Mouse (Mus musculus): Measurements from ENCODE around the gene Slx4. TPM values are rescaled to one million over a fixed set of nuclear protein-coding genes. Genes with fewer than 3 reads are reported as not detected.
"Not testable (repeated sequence)": the region's sequence is repeated elsewhere in the genome, so short reads cannot be mapped to it uniquely, and the experiment has no call there.

The Slx4 gene
- polyA plus RNA-seq, 1 experiment from 2014 or later = 23.0 TPM

DNA sequence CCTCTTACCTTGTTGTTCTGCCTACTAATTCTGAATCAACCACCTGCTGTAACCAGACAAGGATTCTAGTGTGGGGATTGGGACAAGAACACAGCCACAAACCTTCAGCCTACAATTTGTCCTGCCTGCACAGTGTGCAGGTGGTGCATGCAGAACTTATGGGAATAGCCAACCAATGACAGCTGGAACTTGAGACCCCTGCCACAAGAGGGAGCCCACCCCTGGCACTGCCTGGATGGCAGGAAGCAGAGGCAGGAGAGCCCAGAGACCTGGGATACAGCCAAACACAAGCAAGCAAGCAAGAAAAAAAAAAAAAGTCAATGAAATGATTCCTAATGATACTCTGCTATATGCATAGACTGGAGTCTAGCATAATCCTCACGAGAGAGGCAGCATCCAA is 17.7 kb upstream of the Slx4 start:
- no peak overlapping the region for H3K4me3 ChIP-seq (ENCODE audit: low read depth, low read length)

DNA sequence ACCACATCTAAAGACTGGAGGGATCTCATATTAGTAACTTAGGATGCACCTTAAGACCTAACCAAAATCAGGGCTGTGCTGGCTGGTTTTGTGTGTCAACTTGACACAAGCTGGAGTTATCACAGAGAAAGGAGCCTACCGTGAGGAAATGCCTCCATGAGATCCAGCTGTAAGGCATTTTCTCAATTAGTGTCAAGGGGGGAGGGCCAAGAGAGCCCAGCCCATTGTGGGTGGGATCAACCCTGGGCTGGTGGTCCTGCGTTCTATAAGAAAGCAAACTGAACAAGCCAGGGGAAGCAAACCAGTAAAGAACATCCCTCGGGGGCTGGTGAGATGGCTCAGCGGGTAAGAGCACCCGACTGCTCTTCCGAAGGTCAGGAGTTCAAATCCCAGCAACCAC is 13.9 kb upstream of the Slx4 start:
- 51% methylated on average over 6 of the region's 6 CpGs for WGBS

More for the DNA sequence above, 17.7 kb upstream of the Slx4 start:
- Histone ChIP-seq H3K27me3 (replicated peaks; ENCODE audit: control insufficient read depth, insufficient read depth, low read length) (no peaks in the 10 kb centered on the region), H3K4me1 (ENCODE audit: control insufficient read depth, insufficient read depth, low read length) (no peaks in the 10 kb centered on the region), H3K4me2 (ENCODE audit: low read depth, low read length) (no peak overlapping the region), H3K36me3 (ENCODE audit: control insufficient read depth, insufficient read depth, low read length) (no peaks in the 10 kb centered on the region), H3K27ac (replicated peaks; ENCODE audit: low read depth, low read length) (no peak overlapping the region), H3K9ac (ENCODE audit: low read depth, low read length) (no peak overlapping the region), H3K9me3 (ENCODE audit: control insufficient read depth, low read length) (no peaks in the 10 kb centered on the region)
- 83% methylated on average over 1 of the region's 1 CpGs for WGBS
- DNase-seq (ENCODE audit: low spot score) (no peak), ATAC-seq (ENCODE audit: low read depth) (no peak)

DNA sequence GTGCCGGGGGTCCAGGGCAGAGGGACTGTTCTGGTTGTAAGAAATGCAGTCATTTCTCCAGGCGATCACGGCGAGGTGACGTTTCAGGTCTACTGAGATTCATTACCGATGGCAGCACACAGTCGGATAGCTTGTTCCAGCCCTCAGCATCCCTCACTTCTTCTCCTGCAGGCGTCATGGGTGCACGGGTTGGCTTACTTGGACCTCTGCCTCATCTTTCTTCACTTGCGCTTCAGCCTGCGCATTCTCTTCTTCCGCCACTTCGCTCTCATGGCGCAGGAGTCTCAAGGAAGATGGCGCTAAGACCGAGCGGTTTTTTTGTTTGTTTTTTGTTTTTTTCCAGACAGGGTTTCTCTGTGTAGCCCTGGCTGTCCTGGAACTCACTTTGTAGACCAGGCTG is 13.2 kb upstream of the Slx4 start:
- DNase-seq (ENCODE audit: low spot score); H3K9me3 ChIP-seq (ENCODE audit: control insufficient read depth, low read length); H3K4me2 ChIP-seq (ENCODE audit: low read depth, low read length); H3K4me1 ChIP-seq (ENCODE audit: control insufficient read depth, insufficient read depth, low read length); H3K4me3 ChIP-seq (ENCODE audit: low read depth, low read length); H3K9ac ChIP-seq (ENCODE audit: low read depth, low read length); H3K27me3 ChIP-seq (replicated peaks; ENCODE audit: control insufficient read depth, insufficient read depth, low read length); H3K36me3 ChIP-seq (ENCODE audit: control insufficient read depth, insufficient read depth, low read length); ATAC-seq (ENCODE audit: low read depth); H3K27ac ChIP-seq (replicated peaks; ENCODE audit: low read depth, low read length): not testable (repeated sequence)
- WGBS = 77% methylated on average over 17 of the region's 17 CpGs

More for the DNA sequence above, 13.9 kb upstream of the Slx4 start:
- not testable (repeated sequence) for H3K9ac ChIP-seq (ENCODE audit: low read depth, low read length); H3K27ac ChIP-seq (replicated peaks; ENCODE audit: low read depth, low read length); H3K27me3 ChIP-seq (replicated peaks; ENCODE audit: control insufficient read depth, insufficient read depth, low read length); H3K36me3 ChIP-seq (ENCODE audit: control insufficient read depth, insufficient read depth, low read length); H3K4me2 ChIP-seq (ENCODE audit: low read depth, low read length); H3K9me3 ChIP-seq (ENCODE audit: control insufficient read depth, low read length); ATAC-seq (ENCODE audit: low read depth); H3K4me1 ChIP-seq (ENCODE audit: control insufficient read depth, insufficient read depth, low read length); H3K4me3 ChIP-seq (ENCODE audit: low read depth, low read length); DNase-seq (ENCODE audit: low spot score)

DNA sequence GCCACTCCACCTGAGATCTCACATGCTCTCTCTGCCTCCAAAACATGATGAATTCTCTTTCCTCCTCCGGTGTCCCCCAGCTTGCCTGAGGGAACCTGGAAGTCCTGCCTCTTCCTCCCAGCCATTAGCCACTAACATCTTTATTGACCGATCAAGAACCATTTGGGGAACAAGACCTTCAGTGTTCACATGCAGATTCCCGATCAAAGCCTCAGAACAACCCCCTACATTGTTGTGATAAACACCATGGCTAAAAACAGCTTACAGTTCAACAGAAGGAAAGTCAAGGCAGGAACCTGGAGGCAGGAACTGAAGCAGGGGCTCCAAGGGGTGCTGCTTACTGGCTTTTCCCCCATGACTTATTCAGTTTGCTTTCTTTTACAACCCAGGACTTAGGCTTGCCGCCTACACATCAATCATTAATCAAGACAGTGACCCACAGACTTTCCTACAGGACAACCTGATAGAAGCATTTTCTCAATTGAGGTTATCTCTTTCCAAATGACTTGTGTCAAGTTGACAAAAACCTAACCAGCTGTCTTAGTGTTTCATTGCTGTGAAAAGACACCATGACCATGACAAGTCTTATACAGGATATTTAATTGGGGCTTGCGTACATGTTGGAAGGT is 10.6 kb upstream of the Slx4 start:
- DNase-seq (ENCODE audit: low spot score) (no peak), ATAC-seq (ENCODE audit: low read depth) (no peak)
- H3K4me3 ChIP-seq (ENCODE audit: low read depth, low read length) = no peak overlapping the region
- no peaks in the 10 kb centered on the region for H3K27me3 ChIP-seq (replicated peaks; ENCODE audit: control insufficient read depth, insufficient read depth, low read length)
- no peaks in the 10 kb centered on the region for H3K36me3 ChIP-seq (ENCODE audit: control insufficient read depth, insufficient read depth, low read length)
- no peaks in the 10 kb centered on the region for H3K9me3 ChIP-seq (ENCODE audit: control insufficient read depth, low read length)
- H3K4me2 ChIP-seq (ENCODE audit: low read depth, low read length) = no peak overlapping the region
- WGBS = 80% methylated on average over 5 of the region's 5 CpGs
- H3K9ac ChIP-seq (ENCODE audit: low read depth, low read length) = no peak overlapping the region
- no peak overlapping the region for H3K27ac ChIP-seq (replicated peaks; ENCODE audit: low read depth, low read length)
- H3K4me1 ChIP-seq (ENCODE audit: control insufficient read depth, insufficient read depth, low read length) = no peaks in the 10 kb centered on the region

DNA sequence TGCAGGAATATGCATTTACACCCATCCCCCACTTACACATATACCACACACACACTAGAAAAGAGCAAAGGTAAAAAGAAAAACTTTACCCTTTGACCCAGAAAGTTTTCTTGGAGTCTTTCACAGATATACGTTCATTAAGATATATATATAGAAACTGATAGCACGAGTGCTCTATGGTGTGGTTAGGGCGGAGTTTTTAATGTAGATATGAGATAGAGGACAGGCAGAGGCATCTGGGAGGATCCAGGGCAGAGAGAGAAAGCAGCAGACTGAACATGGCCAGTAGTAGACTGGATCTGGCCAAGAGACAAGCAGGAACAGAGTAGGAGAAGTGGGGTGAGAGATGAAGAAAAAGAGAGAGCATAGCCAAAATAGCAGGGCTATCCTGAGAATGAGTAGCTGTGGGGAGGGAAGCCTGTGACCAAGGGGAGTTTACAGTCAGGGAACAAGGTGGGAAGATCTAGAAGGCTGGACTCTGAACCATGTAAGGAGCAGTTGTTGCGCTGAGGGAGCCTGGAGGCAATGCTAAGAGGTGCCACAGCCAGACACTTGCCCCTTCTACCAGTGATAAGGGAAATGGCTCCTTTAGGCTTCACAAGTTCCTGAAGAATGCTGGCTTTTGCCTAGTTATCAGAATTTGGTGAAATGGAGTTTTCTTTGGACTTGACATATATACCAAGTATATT is 9.5 kb upstream of the Slx4 start:
- no peaks in the 10 kb centered on the region for H3K9me3 ChIP-seq (ENCODE audit: control insufficient read depth, low read length)
- 77% methylated on average over 4 of the region's 4 CpGs for WGBS
- no peak overlapping the region for H3K4me2 ChIP-seq (ENCODE audit: low read depth, low read length)

DNA sequence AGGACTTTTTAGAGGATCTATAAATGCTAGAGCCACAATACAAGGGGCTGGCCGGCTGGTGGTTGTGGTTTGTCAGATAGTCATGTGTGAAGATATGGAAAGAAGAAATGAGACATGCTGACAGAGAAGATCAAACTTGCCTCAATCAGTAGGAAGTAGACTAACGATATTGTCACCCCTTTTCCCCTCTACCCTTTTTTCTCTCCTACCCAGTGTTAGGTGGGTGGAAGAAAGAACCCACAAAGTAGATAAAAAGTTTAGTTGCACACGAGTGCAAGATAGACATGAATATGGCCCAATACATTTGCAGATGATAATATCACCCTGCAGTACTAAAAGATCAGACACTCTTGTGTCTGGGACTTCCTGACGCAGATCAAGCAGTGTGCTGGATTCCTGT is 15.2 kb downstream of the Slx4 start:
- ATAC-seq (ENCODE audit: low read depth) (no peak), DNase-seq (ENCODE audit: low spot score) (no peak)
- Histone ChIP-seq H3K27me3 (replicated peaks; ENCODE audit: control insufficient read depth, insufficient read depth, low read length) (no peaks in the 10 kb centered on the region), H3K9ac (ENCODE audit: low read depth, low read length) (no peak overlapping the region), H3K27ac (replicated peaks; ENCODE audit: low read depth, low read length) (no peak overlapping the region), H3K4me3 (ENCODE audit: low read depth, low read length) (no peak overlapping the region), H3K4me2 (ENCODE audit: low read depth, low read length) (no peak overlapping the region), H3K36me3 (ENCODE audit: control insufficient read depth, insufficient read depth, low read length) (peaks cover 96% of the 10 kb centered on the region), H3K4me1 (ENCODE audit: control insufficient read depth, insufficient read depth, low read length) (no peaks in the 10 kb centered on the region), H3K9me3 (ENCODE audit: control insufficient read depth, low read length) (no peaks in the 10 kb centered on the region)
- 79% methylated on average over 4 of the region's 4 CpGs for WGBS

More for the DNA sequence above, 9.5 kb upstream of the Slx4 start:
- H3K27me3 ChIP-seq (replicated peaks; ENCODE audit: control insufficient read depth, insufficient read depth, low read length) = no peaks in the 10 kb centered on the region
- no peak for ATAC-seq (ENCODE audit: low read depth)
- no peaks in the 10 kb centered on the region for H3K4me1 ChIP-seq (ENCODE audit: control insufficient read depth, insufficient read depth, low read length)
- DNase-seq (ENCODE audit: low spot score) = no peak
- H3K36me3 ChIP-seq (ENCODE audit: control insufficient read depth, insufficient read depth, low read length) = no peaks in the 10 kb centered on the region
- H3K9ac ChIP-seq (ENCODE audit: low read depth, low read length) = no peak overlapping the region
- H3K4me3 ChIP-seq (ENCODE audit: low read depth, low read length) = no peak overlapping the region
- no peak overlapping the region for H3K27ac ChIP-seq (replicated peaks; ENCODE audit: low read depth, low read length)

DNA sequence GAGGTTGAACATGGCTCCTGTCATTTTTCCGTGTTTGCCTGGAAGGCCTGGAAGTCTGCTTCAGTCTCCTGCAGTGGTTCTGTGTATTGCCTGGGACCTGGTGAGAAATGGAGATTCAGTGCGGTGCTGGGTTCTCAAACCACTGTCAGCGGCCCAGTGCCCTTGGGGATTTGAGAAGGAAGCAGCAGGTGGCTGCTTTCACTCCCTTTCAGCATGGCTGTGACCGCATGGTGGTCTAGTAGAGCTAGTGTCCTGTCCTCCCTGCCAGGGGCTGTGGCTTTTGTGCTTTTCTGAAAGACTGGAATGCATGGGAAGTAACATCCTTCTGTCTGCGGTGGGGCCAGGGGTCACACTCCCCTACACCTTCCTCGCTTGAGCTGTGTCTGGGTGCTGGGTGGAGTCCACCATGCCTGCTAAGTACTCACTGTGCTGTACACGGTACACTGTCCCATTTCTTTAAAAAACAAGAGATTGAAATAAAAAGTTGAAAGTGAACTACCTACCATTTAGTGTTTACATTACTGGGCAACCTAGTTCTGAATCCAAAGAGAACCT is 20.3 kb downstream of the Slx4 start:
- DNase-seq (ENCODE audit: low spot score) = no peak
- peaks cover 100% of the 10 kb centered on the region for H3K36me3 ChIP-seq (ENCODE audit: control insufficient read depth, insufficient read depth, low read length)
- H3K9ac ChIP-seq (ENCODE audit: low read depth, low read length) = no peak overlapping the region
- WGBS = 66% methylated on average over 7 of the region's 7 CpGs
- no peaks in the 10 kb centered on the region for H3K27me3 ChIP-seq (replicated peaks; ENCODE audit: control insufficient read depth, insufficient read depth, low read length)
- no peak overlapping the region for H3K4me3 ChIP-seq (ENCODE audit: low read depth, low read length)
- no peak for ATAC-seq (ENCODE audit: low read depth)
- H3K27ac ChIP-seq (replicated peaks; ENCODE audit: low read depth, low read length) = no peak overlapping the region
- H3K9me3 ChIP-seq (ENCODE audit: control insufficient read depth, low read length) = no peaks in the 10 kb centered on the region
- no peaks in the 10 kb centered on the region for H3K4me1 ChIP-seq (ENCODE audit: control insufficient read depth, insufficient read depth, low read length)
- H3K4me2 ChIP-seq (ENCODE audit: low read depth, low read length) = no peak overlapping the region

DNA sequence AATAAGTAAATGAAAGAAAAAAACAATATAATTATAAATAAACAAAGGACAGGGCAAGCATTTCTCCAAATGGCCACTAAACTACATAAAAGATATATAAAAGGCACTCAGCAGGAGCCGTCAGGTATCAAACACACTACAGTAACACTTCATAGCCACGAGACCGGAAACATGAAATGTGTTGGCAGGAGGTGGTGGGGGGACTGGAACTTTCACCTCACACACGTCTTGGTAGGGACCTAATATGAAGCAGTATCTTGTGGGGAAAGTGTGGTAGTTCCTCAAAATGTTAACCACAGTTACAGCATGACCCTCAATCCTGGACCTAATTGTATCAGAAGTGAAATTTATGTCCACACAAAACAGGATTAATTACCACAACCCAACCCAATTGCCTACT is 21.4 kb downstream of the Slx4 start:
- Histone ChIP-seq H3K9ac (ENCODE audit: low read depth, low read length) (no peak overlapping the region), H3K36me3 (ENCODE audit: control insufficient read depth, insufficient read depth, low read length) (peaks cover 98% of the 10 kb centered on the region), H3K27me3 (replicated peaks; ENCODE audit: control insufficient read depth, insufficient read depth, low read length) (no peaks in the 10 kb centered on the region), H3K27ac (replicated peaks; ENCODE audit: low read depth, low read length) (no peak overlapping the region), H3K9me3 (ENCODE audit: control insufficient read depth, low read length) (no peaks in the 10 kb centered on the region), H3K4me3 (ENCODE audit: low read depth, low read length) (no peak overlapping the region), H3K4me1 (ENCODE audit: control insufficient read depth, insufficient read depth, low read length) (no peaks in the 10 kb centered on the region), H3K4me2 (ENCODE audit: low read depth, low read length) (no peak overlapping the region)
- WGBS = 90% methylated on average over 4 of the region's 4 CpGs
- DNase-seq (ENCODE audit: low spot score) (no peak), ATAC-seq (ENCODE audit: low read depth) (no peak)

DNA sequence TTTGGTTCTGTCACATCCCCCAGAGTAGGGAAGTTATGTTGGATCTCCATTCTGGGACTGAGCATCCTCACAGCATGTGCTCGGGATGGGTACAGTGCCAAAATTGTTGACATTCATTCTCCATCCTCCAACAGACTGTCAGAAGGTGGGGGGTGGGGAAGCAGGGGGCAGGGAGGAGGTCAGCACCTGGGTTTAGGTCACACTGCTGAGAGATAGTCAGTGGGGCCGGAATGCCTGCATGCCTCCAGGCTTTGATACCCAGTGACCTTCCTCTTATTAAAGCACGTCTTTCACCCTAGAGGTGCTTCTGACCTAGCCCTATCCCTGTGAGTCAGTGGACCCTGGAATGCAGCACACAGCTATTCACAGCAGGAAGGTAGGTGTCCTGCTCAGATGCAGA is 26.9 kb downstream of the Slx4 start:
- Histone ChIP-seq H3K9me3 (ENCODE audit: control insufficient read depth, low read length) (no peaks in the 10 kb centered on the region), H3K9ac (ENCODE audit: low read depth, low read length) (no peak overlapping the region), H3K27me3 (replicated peaks; ENCODE audit: control insufficient read depth, insufficient read depth, low read length) (no peaks in the 10 kb centered on the region), H3K4me1 (ENCODE audit: control insufficient read depth, insufficient read depth, low read length) (no peaks in the 10 kb centered on the region), H3K4me2 (ENCODE audit: low read depth, low read length) (no peak overlapping the region), H3K36me3 (ENCODE audit: control insufficient read depth, insufficient read depth, low read length) (peaks cover 43% of the 10 kb centered on the region), H3K27ac (replicated peaks; ENCODE audit: low read depth, low read length) (no peak overlapping the region), H3K4me3 (ENCODE audit: low read depth, low read length) (no peak overlapping the region)
- WGBS = 22% methylated on average over 3 of the region's 3 CpGs
- ATAC-seq (ENCODE audit: low read depth) (no peak), DNase-seq (ENCODE audit: low spot score) (no peak)
